9 mouse cellular contexts compared by ENCODE assay signal in genomic region chr5:101725703-101726102, GRCm38 (mm10).
"Had no signal": no experiment of that assay in that cellular context is flagged by ENCODE, and none has a peak within 500 bp of the region (broad histone marks: within the 10 kb centered on the region; RNA-seq: fewer than 3 reads in every experiment).

No protein-coding gene starts in this region.

- H3K27me3 ChIP-seq: limb, embryonic 12.5 days; midbrain, embryonic 12.5 days; stomach, embryonic 15.5 days had no signal

- H3K9me3 ChIP-seq: limb, embryonic 12.5 days; midbrain, embryonic 12.5 days; stomach, embryonic 15.5 days had no signal

- H3K4me3 ChIP-seq: layer of hippocampus, adult 2 months; limb, embryonic 12.5 days; midbrain, embryonic 12.5 days; stomach, embryonic 15.5 days had no signal

- H3K27ac ChIP-seq: layer of hippocampus, adult 2 months; limb, embryonic 12.5 days; liver, embryonic 14.5 days; midbrain, embryonic 12.5 days; stomach, embryonic 15.5 days had no signal

- H3K9ac ChIP-seq: limb, embryonic 12.5 days; liver, embryonic 14.5 days; midbrain, embryonic 12.5 days; stomach, embryonic 15.5 days had no signal

- ATAC-seq: intestine, embryonic 16.5 days had no signal

- H3K4me2 ChIP-seq: limb, embryonic 12.5 days; midbrain, embryonic 12.5 days; stomach, embryonic 15.5 days had no signal

- H3K36me3 ChIP-seq: limb, embryonic 12.5 days; midbrain, embryonic 12.5 days; stomach, embryonic 15.5 days had no signal

- DNase-seq: liver; right cerebral cortex, postnatal 14 days; thymus, postnatal 36 days had no signal

- H3K4me1 ChIP-seq: midbrain, embryonic 12.5 days; stomach, embryonic 15.5 days had no signal
